Mouse (Mus musculus): Measurements from ENCODE around the gene Sik2. TPM values are rescaled to one million over a fixed set of nuclear protein-coding genes. Genes with fewer than 3 reads are reported as not detected.

Sik2 gene
- total RNA-seq, 2 experiments from 2014 or later: 12.3 to 27.3 TPM

GRCm38 (mm10) chr9:50875470-50875869 is 133.4 kb downstream of the Sik2 start:
- no peak for ATAC-seq (replicated peaks; ENCODE audit: poor library complexity)

DNA sequence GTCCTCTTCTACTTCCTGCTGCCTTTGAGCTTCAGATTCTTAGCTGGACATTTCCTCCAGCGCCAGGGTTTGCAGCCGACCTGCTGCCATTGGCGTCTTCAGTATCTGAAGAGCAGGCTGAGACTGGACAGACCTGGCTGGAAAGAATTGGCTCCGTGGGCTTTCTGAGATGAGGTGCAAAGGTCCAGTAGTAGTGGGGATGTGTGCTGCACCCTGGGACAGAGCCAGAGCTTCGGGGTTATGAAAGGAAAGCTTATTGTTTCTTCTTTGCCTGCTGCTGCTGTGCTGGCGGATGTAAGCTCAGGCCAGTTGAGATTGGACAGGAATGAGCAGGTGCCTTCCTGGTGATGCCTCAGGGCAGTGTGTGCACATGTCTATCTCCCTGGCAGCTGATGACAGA is 134.8 kb downstream of the Sik2 start:
- no peak for ATAC-seq (replicated peaks; ENCODE audit: poor library complexity)

DNA sequence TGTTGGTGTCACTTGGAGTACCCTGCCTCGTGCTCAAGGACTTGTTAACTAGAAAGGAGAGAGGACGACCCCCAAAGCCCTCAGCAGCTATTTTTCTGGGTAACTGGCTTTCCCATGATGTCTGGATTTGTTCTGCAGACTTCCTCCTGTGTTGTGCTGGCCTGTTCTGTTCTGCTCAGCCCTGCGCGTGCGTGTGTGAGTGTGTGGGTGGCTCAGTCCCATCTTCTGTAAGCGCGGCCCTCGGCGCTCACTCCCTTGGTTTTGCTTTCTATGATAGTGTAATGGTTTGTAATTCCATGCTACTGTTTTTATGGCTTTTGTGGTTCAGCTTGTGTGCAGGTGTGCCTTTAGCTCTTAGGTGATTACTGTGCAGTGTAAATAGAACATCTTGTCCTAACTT is 135.7 kb downstream of the Sik2 start:
- ATAC-seq (replicated peaks; ENCODE audit: poor library complexity): no peak

GRCm38 (mm10) chr9:50868182-50868581 is 140.7 kb downstream of the Sik2 start:
- ATAC-seq (replicated peaks; ENCODE audit: poor library complexity): no peak

GRCm38 (mm10) chr9:50867015-50867414 is 141.9 kb downstream of the Sik2 start:
- ATAC-seq (replicated peaks; ENCODE audit: poor library complexity): no peak

- ATAC-seq (replicated peaks; ENCODE audit: poor library complexity): peak; percentile 95
Observed at GRCm38 (mm10) chr9:50865803-50866202, 143.1 kb downstream of the Sik2 start.

DNA sequence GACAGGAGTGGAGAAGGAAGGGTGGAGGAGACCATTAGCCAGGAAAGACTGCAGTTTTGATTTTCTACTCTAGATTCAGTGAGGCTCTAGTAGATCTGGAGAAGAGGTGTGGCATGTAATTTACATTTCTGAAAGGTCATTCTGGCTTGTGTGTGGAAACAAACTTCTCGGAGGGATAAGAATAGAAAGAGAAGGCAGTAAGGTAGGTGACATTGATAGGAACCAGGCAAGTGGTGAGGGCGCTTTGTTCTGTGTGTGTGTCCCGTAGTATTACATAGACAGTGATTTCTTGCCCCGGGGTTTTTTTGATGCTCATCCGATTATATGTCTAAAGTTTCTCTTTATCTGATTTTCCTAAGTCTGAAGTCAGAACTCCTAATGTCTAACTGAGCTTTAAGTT is 144.0 kb downstream of the Sik2 start:
- no peak for ATAC-seq (replicated peaks; ENCODE audit: poor library complexity)

- no peak for ATAC-seq (replicated peaks; ENCODE audit: poor library complexity)
Observed at GRCm38 (mm10) chr9:50863824-50864223, 145.0 kb downstream of the Sik2 start.

GRCm38 (mm10) chr9:50861119-50861839 is 147.6 kb downstream of the Sik2 start:
- no peak for ATAC-seq (replicated peaks; ENCODE audit: poor library complexity)

GRCm38 (mm10) chr9:50858681-50859080 is 150.2 kb downstream of the Sik2 start:
- ATAC-seq (replicated peaks; ENCODE audit: poor library complexity): no peak

GRCm38 (mm10) chr9:50857082-50857641 is 151.7 kb downstream of the Sik2 start:
- ATAC-seq (replicated peaks; ENCODE audit: poor library complexity): peak; percentile 0; the same call in 1 of the 2 replicates

DNA sequence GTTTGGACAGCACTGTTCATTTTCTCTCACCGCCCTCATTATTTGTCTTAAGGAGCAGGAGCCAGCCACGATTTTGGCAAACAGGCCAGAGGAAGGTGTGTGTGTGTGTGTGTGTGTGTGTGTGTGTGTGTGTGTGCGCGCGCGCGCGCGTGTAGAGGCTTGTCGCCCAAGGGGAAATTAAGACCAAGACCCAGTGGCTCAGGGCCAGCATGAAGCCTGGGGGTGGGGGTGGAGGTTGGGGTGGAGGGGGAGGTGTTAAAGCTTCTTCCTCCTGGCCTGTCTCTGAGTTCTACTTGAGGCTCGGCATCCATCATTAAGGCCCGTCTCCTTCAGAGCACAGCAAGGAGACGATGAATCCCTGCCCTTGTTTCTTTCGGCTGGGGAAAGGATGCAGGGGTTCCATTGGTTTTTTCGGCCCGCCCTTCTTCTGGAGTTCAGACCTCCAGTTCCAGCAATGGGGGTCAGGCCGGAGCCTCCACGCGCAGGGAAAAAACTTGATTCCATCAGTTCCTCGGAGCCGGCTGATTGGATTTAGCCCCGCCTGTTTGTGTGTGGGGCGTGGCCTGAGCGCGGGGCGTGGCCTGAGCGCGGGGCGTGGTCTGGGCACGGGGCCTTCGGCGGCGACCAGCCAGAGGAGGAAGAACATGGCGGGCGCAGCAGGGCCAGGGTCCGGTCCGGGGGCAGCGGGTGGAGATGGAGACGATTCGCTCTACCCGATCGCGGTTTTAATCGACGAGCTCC is 152.4 kb downstream of the Sik2 start:
- ATAC-seq (replicated peaks; ENCODE audit: poor library complexity): peak; percentile 75

DNA sequence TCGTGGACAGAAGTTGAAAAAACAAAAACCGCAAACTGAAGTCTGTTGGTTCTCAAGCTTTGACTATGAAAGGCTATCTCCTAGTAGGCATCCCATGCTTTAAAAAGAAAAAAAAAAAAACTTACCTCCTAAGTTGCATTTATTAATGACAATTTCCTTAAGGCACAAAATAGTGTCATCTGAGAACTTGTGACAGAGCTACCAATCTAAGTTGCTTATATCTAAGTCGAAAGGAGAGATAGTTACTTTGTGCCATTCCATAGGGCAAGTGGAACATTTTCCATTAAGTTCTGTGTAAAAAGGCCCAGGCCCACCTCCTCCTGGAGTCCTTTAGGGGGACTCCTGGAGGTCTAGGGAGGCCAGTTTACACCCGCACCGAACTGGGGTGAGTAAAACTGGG is 153.1 kb downstream of the Sik2 start:
- ATAC-seq (replicated peaks; ENCODE audit: poor library complexity): no peak

GRCm38 (mm10) chr9:50855133-50855766 is 153.6 kb downstream of the Sik2 start:
- peak; percentile 23; the same call in 1 of the 2 replicates for ATAC-seq (replicated peaks; ENCODE audit: poor library complexity)

DNA sequence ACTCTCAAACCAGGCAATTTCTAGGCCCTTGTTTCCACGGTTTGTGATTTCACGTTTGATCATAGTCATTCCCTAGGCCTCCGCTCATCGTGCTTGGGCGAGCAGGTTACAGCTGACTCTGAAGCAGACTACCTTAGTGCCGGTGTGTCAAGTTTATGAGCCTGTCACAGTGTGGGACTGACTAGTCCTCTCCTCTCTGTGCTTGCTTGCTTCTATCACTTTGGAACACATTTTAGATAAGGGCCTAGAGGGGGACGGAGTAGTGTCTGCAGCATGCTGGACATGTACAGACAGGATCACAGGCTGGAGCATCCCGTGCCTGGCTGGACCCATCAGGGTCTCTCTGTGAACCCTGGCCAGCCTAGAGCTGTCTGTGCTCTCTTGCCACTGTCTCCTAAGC is 154.5 kb downstream of the Sik2 start:
- 0 out of 2 replicates have a peak, but pooled peaks have one; percentile 5 for ATAC-seq (replicated peaks; ENCODE audit: poor library complexity)

- peak; percentile 27 for ATAC-seq (replicated peaks; ENCODE audit: poor library complexity)
Observed at GRCm38 (mm10) chr9:50852634-50853349, 156.1 kb downstream of the Sik2 start.

DNA sequence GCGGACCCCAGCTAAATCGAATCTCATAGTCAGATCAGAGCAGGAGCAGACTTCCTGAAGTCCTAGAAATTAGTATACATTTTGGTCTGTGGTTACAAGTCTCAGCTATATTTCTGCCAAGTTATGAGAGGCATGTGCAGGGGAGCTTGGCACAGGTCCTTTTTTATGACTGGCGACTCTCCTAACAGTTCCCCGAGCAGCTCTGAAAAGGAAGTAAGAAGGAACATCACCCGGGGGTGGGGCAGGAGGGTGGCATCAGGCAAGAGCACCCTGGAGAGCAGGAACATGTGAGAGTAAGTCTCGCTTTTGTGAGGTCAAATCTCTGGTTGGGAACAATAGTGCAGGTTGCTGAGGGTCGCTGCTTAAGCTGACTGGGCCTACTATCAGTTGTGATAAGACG is 158.2 kb downstream of the Sik2 start:
- ATAC-seq (replicated peaks; ENCODE audit: poor library complexity): peak; percentile 30

DNA sequence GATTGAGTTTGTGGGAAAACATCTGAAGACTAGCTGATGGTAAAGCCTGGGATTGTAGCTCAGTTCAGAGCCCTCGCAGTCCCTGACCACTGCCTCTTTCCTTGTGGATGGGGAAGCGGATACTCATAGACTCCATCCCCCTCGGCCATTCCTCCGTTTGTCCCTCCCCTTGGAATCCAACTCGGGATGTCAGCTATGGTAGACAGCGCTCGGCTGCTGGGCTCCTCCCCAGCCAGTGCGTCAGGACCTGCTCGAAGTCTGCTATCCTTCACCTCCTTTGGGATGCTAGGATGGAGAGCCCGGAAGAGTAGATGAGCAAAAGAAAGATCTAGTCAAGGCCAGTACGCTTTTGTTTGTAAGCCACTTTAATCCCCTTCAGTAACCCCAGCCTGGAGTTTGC is 158.6 kb downstream of the Sik2 start:
- no peak for ATAC-seq (replicated peaks; ENCODE audit: poor library complexity)

GRCm38 (mm10) chr9:50849755-50850154 is 159.1 kb downstream of the Sik2 start:
- ATAC-seq (replicated peaks; ENCODE audit: poor library complexity): no peak

DNA sequence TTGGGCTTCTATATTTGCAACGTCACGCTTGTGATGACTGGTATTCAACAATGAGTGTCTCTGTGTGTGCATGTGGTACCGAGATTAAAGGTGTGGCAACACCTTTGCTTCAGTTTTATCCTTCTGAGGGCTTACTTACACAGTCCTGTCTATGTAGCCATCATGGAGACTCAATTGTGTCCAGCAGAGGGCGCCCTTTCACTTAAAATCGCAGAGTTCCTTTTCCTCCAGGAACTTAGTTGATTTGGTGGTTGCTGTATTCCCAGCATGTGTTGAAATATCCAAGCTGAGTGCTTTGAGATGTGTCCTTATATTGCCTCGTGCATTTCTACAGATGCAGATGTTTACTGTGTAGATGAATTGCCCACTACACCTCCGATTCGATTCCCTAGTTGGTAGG is 159.6 kb downstream of the Sik2 start:
- peak; percentile 47 for ATAC-seq (replicated peaks; ENCODE audit: poor library complexity)

- ATAC-seq (replicated peaks; ENCODE audit: poor library complexity): no peak
Observed at GRCm38 (mm10) chr9:50848821-50849220, 160.1 kb downstream of the Sik2 start.

All from megakaryocyte progenitor cell, adult 5-6 weeks (primary cell).